Mouse (Mus musculus): Measurements from ENCODE around the gene Postn.

Postn gene

GRCm38 (mm10) chr3:54360897-54361296, at the start of gene Postn:
Gene Postn, plus strand, starts transcription at chr3:54361109.
- DNase-seq (ENCODE audit: low spot score), result peak; percentile 18

DNA sequence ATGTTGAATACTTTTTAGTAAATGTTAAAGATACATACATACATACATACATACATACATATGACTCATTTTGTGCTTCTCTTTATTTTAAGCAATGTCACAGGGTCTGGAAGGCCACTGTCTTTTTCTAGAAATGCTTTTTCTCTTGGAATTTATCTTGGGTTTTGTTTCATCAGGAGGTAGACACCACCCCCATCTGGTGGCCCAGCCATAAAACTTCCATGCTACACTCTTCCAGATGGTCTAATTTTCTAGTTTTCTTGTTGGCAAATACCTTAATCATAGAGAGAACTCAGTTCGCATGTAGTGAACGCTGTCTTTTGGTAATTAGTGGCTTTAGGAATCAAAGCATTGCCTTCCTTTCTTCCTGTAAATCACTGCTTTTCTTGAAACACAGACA, 46.9 kb upstream of the Postn start:
- DNase-seq (ENCODE audit: low spot score), result no peak

DNA sequence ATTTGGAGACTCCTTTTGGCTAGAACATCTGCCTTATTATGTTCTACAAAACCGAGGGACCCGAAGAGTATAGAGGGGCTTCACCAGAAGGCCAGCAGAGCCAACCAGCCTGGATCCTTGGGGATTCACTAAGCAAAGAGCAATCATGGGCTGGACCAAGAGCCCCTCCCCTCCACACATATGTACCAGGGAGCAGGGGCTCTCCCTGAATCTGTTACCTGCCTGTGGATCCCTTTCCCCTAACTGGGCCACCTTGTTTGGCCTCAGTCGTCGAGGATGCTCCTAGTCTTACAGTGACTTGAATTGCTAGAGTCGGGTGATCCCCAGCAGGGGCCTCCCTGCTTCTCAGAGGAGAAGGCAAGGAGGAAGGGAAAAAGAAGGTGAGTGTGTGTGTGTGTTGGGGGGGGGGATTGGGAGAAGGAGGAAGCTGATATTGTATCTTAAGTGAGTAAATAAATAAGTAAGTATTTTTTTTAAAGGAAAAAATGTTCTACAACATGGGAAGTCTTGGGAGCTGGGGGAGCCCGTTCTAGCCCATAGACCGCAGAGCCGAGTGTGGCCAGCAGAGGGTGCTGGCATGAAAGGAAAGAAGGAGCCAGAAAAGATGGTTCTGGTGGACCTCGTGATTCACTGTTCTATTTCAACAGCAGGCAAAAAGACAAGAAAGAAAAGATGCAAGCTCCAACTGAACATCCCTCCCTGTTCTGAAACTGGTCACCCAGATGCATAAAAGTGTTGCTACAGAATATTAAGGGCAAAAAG, 7.8 kb upstream of the Postn start:
- DNase-seq (ENCODE audit: low spot score), result peak; percentile 48

GRCm38 (mm10) chr3:54357561-54357960, 3.3 kb upstream of the Postn start:
- DNase-seq (ENCODE audit: low spot score), result no peak

DNA sequence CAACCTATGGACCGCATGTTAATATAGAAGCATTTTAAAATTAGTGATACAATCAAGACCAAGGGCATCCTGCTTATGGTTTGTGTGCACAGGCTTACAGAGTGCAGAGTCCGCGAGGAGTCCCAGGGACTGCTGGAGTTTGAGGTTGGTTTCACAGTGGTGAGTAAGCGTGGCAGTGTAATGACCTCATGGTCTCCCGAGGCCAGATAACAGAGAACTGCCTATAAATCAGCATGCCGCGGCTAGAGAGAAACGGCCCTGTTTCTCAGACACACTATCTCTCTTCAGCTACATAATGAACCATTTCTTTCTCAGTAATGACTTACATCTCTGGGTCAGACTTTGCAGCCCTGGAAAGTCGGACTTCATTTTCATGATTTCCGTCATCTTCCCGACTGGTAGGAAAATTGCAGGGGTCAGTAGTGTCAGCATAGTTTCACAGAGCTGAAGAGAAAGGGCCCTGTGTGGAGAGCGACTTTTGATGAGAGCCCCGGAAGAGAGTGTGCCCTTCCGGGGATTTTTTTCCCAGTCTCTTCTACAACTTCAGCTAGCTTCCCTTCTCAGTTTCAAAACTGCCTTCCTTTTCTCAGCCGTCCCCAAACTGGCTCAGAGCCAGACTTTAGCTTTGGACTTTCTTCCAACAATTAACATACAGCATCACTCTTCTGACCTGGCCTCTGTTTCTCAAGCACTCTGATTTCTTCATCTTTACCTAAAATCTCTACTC, 2.3 kb upstream of the Postn start:
- no peak for DNase-seq (ENCODE audit: low spot score)

GRCm38 (mm10) chr3:54361656-54362055, 747 bp downstream of the Postn start:
- no peak for DNase-seq (ENCODE audit: low spot score)

- DNase-seq (ENCODE audit: low spot score), result no peak
Measured at GRCm38 (mm10) chr3:54371015-54371414, 10.1 kb downstream of the Postn start.

- DNase-seq (ENCODE audit: low spot score), result no peak
Measured at GRCm38 (mm10) chr3:54372625-54373024, 11.7 kb downstream of the Postn start.

DNA sequence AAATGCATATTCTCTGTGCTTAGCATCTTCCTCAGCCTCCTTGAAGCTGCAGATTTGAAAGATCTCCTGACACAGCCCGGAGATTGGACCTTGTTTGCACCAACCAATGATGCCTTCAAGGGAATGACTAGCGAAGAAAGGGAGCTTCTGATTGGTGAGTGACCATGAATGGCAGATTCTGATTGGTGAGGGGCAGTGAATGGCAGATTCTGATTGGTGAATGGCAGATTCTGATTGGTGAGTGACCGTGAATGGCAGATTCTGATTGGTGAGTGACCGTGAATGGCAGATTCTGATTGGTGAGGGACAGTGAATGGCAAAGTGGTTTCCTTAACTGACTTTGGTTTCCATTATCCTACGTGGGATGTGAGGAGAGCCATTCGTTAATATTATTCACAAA, 15.1 kb downstream of the Postn start:
- no peak for DNase-seq (ENCODE audit: low spot score)

DNA sequence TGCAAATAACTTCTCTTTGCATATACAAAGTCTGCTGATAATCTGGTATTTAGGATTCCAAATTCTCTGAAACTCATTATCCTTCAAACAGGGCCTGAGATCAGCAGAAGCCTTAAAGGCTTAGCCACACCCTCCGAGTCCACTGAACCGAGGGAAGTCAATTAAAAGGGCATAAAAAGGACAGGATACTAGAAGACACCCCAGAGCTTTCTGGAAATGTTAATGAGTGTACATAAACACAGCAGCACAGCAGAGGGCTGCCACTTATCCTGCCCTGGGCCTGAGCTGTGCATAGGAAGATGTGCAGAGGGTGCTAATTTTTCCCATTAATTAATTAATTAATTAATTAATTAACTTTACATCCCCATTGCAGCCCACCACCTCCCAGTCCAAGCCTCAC, 16.7 kb downstream of the Postn start:
- no peak for DNase-seq (ENCODE audit: low spot score)

- no peak for DNase-seq (ENCODE audit: low spot score)
Measured at GRCm38 (mm10) chr3:54378135-54378534, 17.2 kb downstream of the Postn start.

DNA sequence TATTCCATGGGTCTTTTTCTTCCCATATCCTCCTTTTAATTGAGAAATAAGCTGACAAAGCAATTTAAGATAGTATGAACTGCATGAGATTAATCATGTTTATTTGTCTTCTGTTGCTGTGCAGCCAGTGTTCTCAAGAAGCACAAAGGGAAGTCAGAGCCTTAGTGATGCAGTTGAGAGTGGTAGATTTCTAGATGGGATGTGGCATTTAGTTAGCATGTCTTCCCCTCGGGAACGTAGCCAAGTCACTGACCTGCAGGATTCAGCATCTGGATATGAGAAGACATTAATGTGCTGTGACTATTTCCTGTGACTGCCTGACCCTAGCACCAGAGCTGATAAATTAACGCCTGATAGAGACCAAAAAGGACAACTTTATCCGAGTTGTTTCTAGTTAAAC, 19.1 kb downstream of the Postn start:
- DNase-seq (ENCODE audit: low spot score), result no peak

GRCm38 (mm10) chr3:54399321-54399720, 38.4 kb downstream of the Postn start:
- DNase-seq (ENCODE audit: low spot score), result no peak

DNA sequence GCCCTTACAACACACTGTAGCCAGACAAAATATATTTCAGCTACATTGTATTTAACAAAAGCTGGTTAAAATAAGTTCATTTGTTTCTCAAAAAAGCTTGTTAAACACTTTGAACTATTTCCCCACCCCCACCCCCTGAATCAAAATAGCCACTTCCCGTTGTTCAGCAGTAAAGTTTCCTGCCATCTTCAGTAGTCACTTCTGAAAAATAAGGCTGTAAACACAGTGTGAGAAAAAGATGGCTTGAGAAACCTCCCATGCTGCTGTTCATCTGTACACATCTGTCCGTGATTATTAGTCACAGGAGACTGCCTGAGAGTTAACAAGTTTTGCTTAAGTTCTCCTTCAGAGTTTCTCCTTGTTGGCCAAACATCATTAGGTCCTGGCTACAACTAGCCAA, 39.0 kb downstream of the Postn start:
- no peak for DNase-seq (ENCODE audit: low spot score)

- DNase-seq (ENCODE audit: low spot score), result no peak
Measured at GRCm38 (mm10) chr3:54400617-54401016, 39.7 kb downstream of the Postn start.

- no peak for DNase-seq (ENCODE audit: low spot score)
Measured at GRCm38 (mm10) chr3:54401706-54402105, 40.8 kb downstream of the Postn start.

DNA sequence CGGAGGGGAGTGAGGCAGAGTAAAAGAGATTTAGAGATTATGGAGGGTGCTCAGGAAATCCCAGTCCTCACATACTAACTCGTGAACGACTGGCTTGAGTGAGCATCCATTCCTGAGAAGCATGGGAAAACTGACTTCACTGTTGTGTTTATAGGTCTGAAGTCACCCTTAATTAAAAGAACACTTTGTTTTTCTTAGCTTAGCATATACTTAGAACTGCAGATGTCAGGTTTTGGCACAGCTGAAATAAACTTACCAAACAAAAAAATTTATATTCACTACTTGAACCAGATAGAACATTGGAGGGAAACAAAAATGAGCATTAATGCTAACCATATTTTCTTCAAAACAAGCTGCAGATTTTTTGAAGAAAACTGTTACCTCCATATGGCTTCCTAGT, 42.9 kb downstream of the Postn start:
- DNase-seq (ENCODE audit: low spot score), result no peak

DNA sequence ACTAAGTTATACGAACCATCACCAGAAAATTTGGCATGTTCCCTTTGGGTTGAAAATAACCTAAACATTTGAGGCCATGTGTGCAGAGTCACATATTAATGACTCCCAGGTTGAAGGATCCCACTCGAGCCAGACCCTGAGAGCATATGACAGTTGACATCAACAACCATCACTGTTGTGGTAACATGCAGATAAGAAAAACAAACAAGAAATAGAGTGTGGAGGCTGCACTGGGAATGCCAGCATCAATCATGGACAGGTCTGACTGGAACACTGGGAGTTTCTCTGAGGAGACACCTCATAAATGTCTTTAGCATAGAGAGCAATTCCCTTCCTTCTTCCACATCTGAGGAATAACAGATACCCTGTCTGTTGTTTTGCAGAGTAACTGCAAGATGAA, 45.7 kb downstream of the Postn start:
- no peak for DNase-seq (ENCODE audit: low spot score)

GRCm38 (mm10) chr3:54411052-54411451, 50.1 kb downstream of the Postn start:
- DNase-seq (ENCODE audit: low spot score), result no peak

GRCm38 (mm10) chr3:54412885-54413583, 52.1 kb downstream of the Postn start:
- DNase-seq (ENCODE audit: low spot score), result no peak

GRCm38 (mm10) chr3:54413584-54413897, 52.6 kb downstream of the Postn start:
- no peak for DNase-seq (ENCODE audit: low spot score)

DNA sequence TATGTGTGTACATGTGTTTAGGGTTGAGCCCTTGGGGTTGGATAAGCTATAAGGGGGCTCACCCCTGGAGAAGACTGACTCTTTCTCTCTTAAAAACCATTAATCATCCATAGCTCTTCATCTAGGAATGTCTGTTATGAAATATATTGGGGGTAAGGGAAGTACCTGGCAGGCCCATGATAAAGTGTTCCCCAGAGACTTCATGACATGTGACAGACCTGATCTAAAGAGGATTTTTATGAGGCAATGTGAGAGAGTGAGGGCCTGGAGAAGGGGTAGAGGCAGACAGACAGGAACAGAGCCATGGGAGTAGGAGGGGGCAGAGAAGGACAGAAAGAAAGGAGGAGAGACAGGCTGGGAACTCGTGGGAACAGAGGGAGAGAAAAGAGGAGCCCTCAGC, 53.5 kb downstream of the Postn start:
- no peak for DNase-seq (ENCODE audit: low spot score)

DNA sequence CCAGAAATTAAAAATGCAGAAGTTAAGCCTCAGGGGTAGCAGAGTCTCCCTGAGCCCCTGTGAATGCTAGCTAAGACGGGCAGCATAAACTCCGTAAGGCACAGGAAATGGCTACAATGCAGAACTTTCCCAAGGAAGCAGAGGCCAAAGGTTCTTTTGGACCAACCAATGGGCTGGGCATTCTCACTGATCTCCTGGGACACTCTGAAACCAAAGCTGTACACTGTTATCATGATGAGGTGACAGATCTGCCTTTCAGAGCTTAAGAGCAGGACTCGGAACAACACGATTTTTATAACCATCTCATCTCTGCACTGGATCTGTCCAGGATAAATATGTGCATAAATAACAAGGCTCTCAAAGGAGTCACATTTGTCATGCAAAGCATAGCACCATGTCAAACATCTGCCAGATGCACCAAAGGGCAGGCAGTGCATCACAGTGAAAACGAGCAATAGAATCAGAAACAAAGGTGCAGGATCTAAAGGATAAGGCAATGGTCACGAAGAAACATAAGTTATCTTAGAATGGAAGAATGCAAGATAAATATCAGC, 57.0 kb downstream of the Postn start:
- no peak for DNase-seq (ENCODE audit: low spot score)

Measured in ovary, postnatal 10 days (tissue).